Mouse (Mus musculus) heart, adult 10 weeks (tissue): ENCODE results near the gene Olfr1325. TPM values are rescaled to one million over a fixed set of nuclear protein-coding genes. Genes with fewer than 3 reads are reported as not detected.

Experiments used
- polyA plus RNA-seq: library from polyadenylated mRNA; stranded (reverse); fragments of 350-450 nt; fragmentation: Illumina TruSeq; extraction: RNeasy Lipid Tissue Mini Kit (QIAGEN cat#74804); gene quantifications from one replicate; pipeline ENCODE4 v1.2.3, GENCODE M21; 2014; ENCODE audit warnings: low read depth, low replicate concordance

Olfr1325 gene
- not detected for polyA plus RNA-seq

DNA sequence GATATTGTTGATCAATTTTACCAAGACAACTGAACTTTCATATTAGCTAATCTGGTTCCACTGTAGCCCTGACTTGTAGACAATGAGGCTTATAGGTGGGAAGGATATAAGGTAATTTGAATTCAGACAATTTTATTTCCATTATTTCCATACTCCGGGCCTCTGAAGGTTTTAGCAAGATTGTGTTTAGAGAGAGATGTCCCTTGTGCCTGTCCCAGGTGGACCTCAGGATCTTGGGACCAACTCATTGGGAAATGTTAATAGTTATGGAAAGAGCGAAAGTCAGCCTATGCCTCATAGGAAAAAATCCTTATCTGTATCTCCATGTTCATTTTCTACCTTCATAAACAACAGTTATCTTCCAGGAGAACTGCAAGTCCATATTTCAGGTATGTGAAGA lies at the start of gene Olfr1325:
Gene Olfr1325 (plus strand): TSS at position 301 of the 400 bp plus-strand sequence.

DNA sequence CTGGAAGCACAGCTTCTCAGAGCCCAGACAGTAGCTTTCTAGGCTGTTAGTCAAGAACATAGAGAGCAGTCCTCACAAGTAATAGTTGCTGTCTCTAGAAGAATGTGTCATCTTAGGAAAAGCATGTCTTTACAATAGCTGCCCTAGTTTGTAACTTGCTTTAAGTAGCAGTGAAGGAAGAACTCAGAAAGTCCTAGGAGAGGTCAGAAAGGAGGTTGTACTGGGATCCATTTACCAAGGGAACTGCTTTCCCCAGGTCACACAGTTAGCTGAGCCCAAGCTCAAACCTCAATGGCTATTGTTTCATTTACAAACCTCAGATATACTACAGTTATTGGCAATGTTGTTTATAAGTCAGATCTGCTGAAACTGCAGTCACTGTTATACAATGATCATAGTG lies 17.7 kb upstream of the Olfr1325 start, which contains the start of gene Olfr1326-ps1:
Gene Olfr1326-ps1 (minus strand): TSS at position 101 of the 400 bp plus-strand sequence.

DNA sequence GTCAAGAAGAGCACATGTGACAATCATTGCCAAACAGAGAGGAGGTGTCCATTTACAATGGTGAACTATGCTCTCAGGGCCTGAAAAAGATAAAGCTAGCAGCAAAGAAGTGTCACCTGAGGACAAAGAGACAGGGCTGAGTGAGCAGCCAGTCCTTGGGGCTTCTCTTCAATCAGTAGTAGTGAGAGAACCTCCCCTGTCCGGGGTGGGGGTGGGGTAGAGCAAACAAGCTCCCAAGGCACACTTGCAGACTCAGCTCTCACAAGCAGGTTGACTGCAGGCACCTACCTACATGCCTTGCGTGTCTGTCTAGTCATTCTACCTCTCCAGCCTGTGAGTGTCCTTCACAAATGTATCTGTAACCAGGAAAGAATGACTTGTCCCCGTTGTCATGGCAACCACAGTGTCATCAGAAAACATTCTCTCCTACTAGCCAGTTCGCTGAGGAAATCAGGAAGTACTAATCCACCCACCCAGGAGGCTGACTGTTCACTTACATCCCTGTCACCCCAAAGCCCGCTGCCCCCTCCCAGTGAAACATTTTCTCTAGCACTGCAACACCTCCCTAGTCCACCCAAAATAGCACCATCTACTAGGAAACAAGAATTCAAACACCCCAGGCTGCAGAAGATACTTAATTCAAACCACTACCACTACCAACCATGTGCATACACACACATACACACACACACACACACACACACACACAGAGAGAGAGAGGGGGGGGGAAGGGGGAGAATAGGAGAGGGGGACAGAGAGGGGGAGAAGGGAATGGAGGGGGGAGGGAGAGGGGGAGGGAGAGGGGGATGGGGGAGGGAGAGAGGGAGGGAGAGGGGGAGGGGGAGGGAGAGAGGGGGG lies 53.2 kb downstream of the Olfr1325 start, which contains the start of gene Gm5640:
Gene Gm5640 (minus strand): TSS at position 170 of the 858 bp plus-strand sequence.

Other genes with a start within 250 kb of the Olfr1325 start
- 31.3 TPM for gene Lage3, start 239.1 kb upstream of the Olfr1325 start, polyA plus RNA-seq
- 73.7 TPM for gene Ubl4a, start 219.5 kb upstream of the Olfr1325 start, polyA plus RNA-seq
- 7.1 TPM for gene Slc10a3, start 219.3 kb upstream of the Olfr1325 start, polyA plus RNA-seq
- gene Fam3a, start 199.4 kb upstream of the Olfr1325 start, polyA plus RNA-seq = 25.7 TPM
- gene Ikbkg, start 199.4 kb upstream of the Olfr1325 start, polyA plus RNA-seq = 23.9 TPM
- gene G6pdx, start 163.5 kb upstream of the Olfr1325 start, polyA plus RNA-seq = 8.7 TPM
- gene Gm6880, start 111.3 kb upstream of the Olfr1325 start, polyA plus RNA-seq = not detected
- not detected for gene Olfr1326-ps1, start 17.8 kb upstream of the Olfr1325 start, polyA plus RNA-seq
- gene Gm5640, start 53.0 kb downstream of the Olfr1325 start, polyA plus RNA-seq = 1.2 TPM
- not detected for gene Gm6890, start 148.2 kb downstream of the Olfr1325 start, polyA plus RNA-seq
- gene Gm5936, start 244.5 kb downstream of the Olfr1325 start, polyA plus RNA-seq = not detected